Mouse (Mus musculus) embryonic facial prominence, embryonic 11.5 days (tissue): Measurements from ENCODE around the gene Hoxb2. TPM values are rescaled to one million over a fixed set of nuclear protein-coding genes. Genes with fewer than 3 reads are reported as not detected.

ENCODE experiments used
- ATAC-seq: fragments of 200-750 bp; cut with Nextera tagmentation; replicated peaks from 2 replicates; pipeline ENCODE4 v1.8.0; 2017; ENCODE audit warnings: low read depth; ENCODE audit not compliant: insufficient number of reproducible peaks, low FRiP score, low TSS enrichment
- DNase-seq: peaks from one replicate; pipeline ENCODE4 v3.0.0-alpha.2; 2015; ENCODE audit warnings: low spot score
- H3K27ac ChIP-seq: fragments of 300-500 bp; sonication (generic); replicated peaks from 2 replicates; pipeline ENCODE4 v1.5.1; 2014; ENCODE audit warnings: mild to moderate bottlenecking, low read depth, low read length, control low read depth
- H3K27me3 ChIP-seq: fragments of 300-500 bp; sonication (generic); 2 replicates; pipeline ENCODE4 v1.6.1; 2014; ENCODE audit warnings: mild to moderate bottlenecking, low read length, moderate library complexity, mixed read lengths; ENCODE audit not compliant: control insufficient read depth, insufficient read depth
- H3K36me3 ChIP-seq: fragments of 300-500 bp; sonication (generic); replicated peaks from 2 replicates; pipeline ENCODE4 v1.6.1; 2014; ENCODE audit warnings: low read depth, mild to moderate bottlenecking, low read length, moderate library complexity, mixed read lengths; ENCODE audit not compliant: control insufficient read depth, insufficient read depth
- H3K4me1 ChIP-seq: fragments of 300-500 bp; sonication (generic); 2 replicates; pipeline ENCODE4 v1.6.1; 2014; ENCODE audit warnings: low read length, mixed read lengths; ENCODE audit not compliant: control insufficient read depth, insufficient read depth
- H3K4me2 ChIP-seq: fragments of 300-500 bp; sonication (generic); 2 replicates; pipeline ENCODE4 v1.6.1; 2014; ENCODE audit warnings: low read depth, mild to moderate bottlenecking, control low read depth, low read length, moderate library complexity
- H3K4me3 ChIP-seq: fragments of 300-500 bp; sonication (generic); 2 replicates; pipeline ENCODE4 v1.5.1; 2014; ENCODE audit warnings: low read depth, low read length, control low read depth
- H3K9ac ChIP-seq: fragments of 300-500 bp; sonication (generic); replicated peaks from 2 replicates; pipeline ENCODE4 v1.6.1; 2014; ENCODE audit warnings: mild to moderate bottlenecking, control low read depth, low read length
- H3K9me3 ChIP-seq: fragments of 300-500 bp; sonication (generic); replicated peaks from 2 replicates; pipeline ENCODE4 v1.6.1; 2016; ENCODE audit warnings: mild to moderate bottlenecking, low read length, inconsistent platforms, mixed read lengths; ENCODE audit not compliant: control insufficient read depth
- WGBS: fragments of 180-500 bp; shearing (Covaris S2); extraction: QIAGEN DNeasy Blood & Tissue Kit; methylation state at CpG from one replicate; pipeline ENCODE4 v1.1.7; 2014; 5-methylcytosine and 5-hydroxymethylcytosine counted together
- polyA plus RNA-seq: library from polyadenylated mRNA; unstranded; fragments of >200 nt; fragmentation: Nextera tagmentation; extraction: Ambion mirVana; gene quantifications from 2 replicates; pipeline ENCODE4 v1.2.1, GENCODE M21; 2014

The Hoxb2 gene
- polyA plus RNA-seq = 6.3 and 8.4 TPM in 2 replicates

- Histone ChIP-seq H3K27me3 (peaks cover 84% of the 10 kb centered on the region), H3K4me2 (no peak within 1 kb of the TSS), H3K9ac (no peak within 1 kb of the TSS), H3K4me3 (no peak within 1 kb of the TSS), H3K36me3 (no peaks in the 10 kb centered on the region), H3K27ac (no peak within 1 kb of the TSS; the same call in 1 of the 2 replicates), H3K9me3 (no peaks in the 10 kb centered on the region), H3K4me1 (no peaks in the 10 kb centered on the region)
- 8% methylated on average over 2 of the region's 2 CpGs for WGBS
- DNase-seq (no peak), ATAC-seq (no peak)
Observed at GRCm38 (mm10) chr11:96350341-96350624, at the start of gene Hoxb2. Gene Hoxb2 (plus strand): TSS chr11:96350525.

DNA sequence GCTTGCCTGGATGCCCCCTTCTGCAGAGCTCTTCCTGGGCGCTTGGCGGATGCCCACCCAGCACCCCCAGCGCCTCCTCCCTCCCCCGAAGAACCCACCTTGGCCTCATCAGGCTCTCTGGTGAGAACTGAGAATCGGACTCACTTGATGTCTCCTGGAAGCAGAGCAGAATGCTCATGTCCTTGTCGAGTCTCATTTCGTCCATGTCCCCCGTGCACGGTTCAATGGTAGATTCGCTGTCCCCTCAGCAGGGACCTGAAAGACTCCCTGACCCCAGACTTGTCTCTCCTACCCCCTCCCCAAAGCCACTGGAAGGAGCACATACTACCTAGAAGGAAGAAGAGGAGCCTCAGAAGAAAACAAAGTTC is 49.3 kb upstream of the Hoxb2 start:
- no peak overlapping the region for H3K9ac ChIP-seq
- DNase-seq = no peak
- H3K4me1 ChIP-seq = no peaks in the 10 kb centered on the region; the same call in 1 of the 2 replicates
- no peaks in the 10 kb centered on the region for H3K9me3 ChIP-seq
- no peak for ATAC-seq
- H3K4me2 ChIP-seq = no peak overlapping the region
- no peaks in the 10 kb centered on the region for H3K36me3 ChIP-seq
- no peak overlapping the region for H3K27ac ChIP-seq
- WGBS = 3% methylated on average over 10 of the region's 10 CpGs
- H3K27me3 ChIP-seq = peaks cover 96% of the 10 kb centered on the region
- H3K4me3 ChIP-seq = no peak overlapping the region

- H3K4me2 ChIP-seq = no peak overlapping the region
- H3K27ac ChIP-seq = no peak overlapping the region
- no peaks in the 10 kb centered on the region; the same call in 1 of the 2 replicates for H3K4me1 ChIP-seq
- H3K9me3 ChIP-seq = no peaks in the 10 kb centered on the region
- H3K27me3 ChIP-seq = peaks cover 96% of the 10 kb centered on the region
- H3K9ac ChIP-seq = no peak overlapping the region
- no peak for ATAC-seq
- no peak overlapping the region for H3K4me3 ChIP-seq
- no peak for DNase-seq
- WGBS = 2% methylated on average over 15 of the region's 15 CpGs
- H3K36me3 ChIP-seq = no peaks in the 10 kb centered on the region
Observed at GRCm38 (mm10) chr11:96301837-96302236, 48.5 kb upstream of the Hoxb2 start.

- Histone ChIP-seq H3K4me1 (no peaks in the 10 kb centered on the region; the same call in 1 of the 2 replicates), H3K9ac (no peak overlapping the region), H3K9me3 (no peaks in the 10 kb centered on the region), H3K27me3 (peaks cover 96% of the 10 kb centered on the region), H3K4me2 (no peak overlapping the region), H3K27ac (no peak overlapping the region), H3K4me3 (no peak overlapping the region), H3K36me3 (no peaks in the 10 kb centered on the region)
- 3% methylated on average over 23 of the region's 23 CpGs for WGBS
- DNase-seq = no peak
- ATAC-seq = no peak
Observed at GRCm38 (mm10) chr11:96302381-96303150, 47.8 kb upstream of the Hoxb2 start.

GRCm38 (mm10) chr11:96303151-96304099 is 46.9 kb upstream of the Hoxb2 start, which contains the start of gene Hoxb5:
Gene Hoxb5 (plus strand): TSS chr11:96303336.
- H3K27ac ChIP-seq = no peak within 1 kb of the TSS
- peak; percentile 82 for DNase-seq
- H3K9ac ChIP-seq = no peak within 1 kb of the TSS
- no peaks in the 10 kb centered on the region; the same call in 1 of the 2 replicates for H3K4me1 ChIP-seq
- ATAC-seq = no peak
- H3K9me3 ChIP-seq = no peaks in the 10 kb centered on the region
- H3K4me2 ChIP-seq = peak within 1 kb of the TSS; percentile 21; the same call in 1 of the 2 replicates
- under 1% methylated on average over 69 of the region's 69 CpGs for WGBS
- H3K36me3 ChIP-seq = no peaks in the 10 kb centered on the region
- no peak within 1 kb of the TSS for H3K4me3 ChIP-seq
- peaks cover 96% of the 10 kb centered on the region for H3K27me3 ChIP-seq

DNA sequence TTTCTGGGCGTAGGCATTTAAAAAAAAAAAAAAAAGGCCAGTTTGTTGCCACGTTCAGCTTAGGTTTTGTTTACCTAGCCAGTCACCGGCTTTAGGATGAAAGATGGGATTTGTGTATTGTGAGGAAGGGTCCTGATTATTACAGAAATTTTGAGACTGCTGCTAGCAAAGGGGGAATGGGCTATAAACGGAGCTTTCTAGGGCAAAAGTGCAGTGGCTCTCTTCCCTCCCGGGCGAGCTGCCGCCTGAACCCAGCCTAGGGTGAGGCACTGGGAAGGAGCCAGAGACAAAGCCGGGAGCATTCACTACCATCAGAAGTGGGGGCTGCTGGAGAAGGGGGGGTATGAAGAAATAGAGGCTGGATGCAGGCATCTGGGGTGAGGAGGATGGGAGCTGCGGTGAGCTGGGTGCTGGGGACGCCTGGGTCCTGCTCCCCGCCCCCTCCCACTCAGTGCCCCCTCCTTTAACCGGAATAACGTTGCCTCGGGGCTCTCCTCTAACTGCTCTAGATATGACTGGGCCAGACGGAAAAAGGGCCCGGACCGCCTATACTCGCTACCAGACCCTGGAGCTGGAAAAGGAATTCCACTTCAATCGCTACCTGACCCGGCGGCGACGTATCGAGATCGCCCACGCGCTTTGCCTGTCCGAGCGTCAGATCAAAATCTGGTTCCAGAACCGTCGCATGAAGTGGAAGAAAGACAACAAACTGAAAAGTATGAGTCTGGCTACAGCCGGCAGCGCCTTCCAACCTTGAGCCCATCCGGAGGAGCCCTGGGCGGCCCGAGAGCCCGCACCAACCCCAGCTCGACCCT is 45.7 kb upstream of the Hoxb2 start:
- H3K27ac ChIP-seq = no peak overlapping the region
- DNase-seq (no peak), ATAC-seq (no peak)
- H3K4me2 ChIP-seq = no peak overlapping the region
- H3K36me3 ChIP-seq = no peaks in the 10 kb centered on the region
- 1% methylated on average over 38 of the region's 38 CpGs for WGBS
- no peak overlapping the region for H3K9ac ChIP-seq
- no peaks in the 10 kb centered on the region; the same call in 1 of the 2 replicates for H3K4me1 ChIP-seq
- no peaks in the 10 kb centered on the region for H3K9me3 ChIP-seq
- peaks cover 98% of the 10 kb centered on the region for H3K27me3 ChIP-seq
- no peak overlapping the region for H3K4me3 ChIP-seq

DNA sequence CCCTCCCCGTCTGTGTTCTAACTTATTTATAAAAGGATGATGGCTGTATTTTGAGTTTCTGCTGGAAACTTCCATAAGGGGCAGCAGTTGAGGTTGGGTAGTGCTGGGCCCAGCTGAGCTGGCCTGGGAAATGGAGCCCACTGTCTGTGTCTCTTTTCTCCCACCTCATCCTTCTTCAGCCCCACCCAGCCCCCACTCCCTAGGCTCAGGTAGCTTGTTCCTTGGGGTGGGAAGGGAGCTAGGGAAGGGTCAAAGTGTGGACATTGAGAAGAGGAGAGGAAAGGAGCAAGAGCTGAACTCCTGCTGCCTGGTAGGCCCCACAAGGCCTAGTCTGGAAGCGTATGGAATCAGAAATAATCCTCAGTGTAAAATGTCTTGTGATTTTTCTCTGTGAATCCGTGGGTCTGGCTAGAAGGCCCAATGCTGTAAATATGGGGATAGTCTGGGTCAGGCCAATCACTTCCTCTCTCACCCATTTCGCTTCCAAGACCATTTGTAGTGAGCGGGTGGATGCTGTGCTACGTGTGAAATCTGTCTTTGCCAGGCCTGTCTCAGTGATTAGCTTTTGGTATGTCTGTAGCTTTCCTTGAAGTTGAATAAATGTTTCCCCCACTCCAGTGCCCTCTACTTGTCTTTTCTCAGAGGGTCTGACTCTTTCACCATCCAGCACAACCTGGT is 44.7 kb upstream of the Hoxb2 start:
- H3K4me2 ChIP-seq = no peak overlapping the region
- H3K4me1 ChIP-seq = no peaks in the 10 kb centered on the region; the same call in 1 of the 2 replicates
- DNase-seq (no peak), ATAC-seq (no peak)
- WGBS = 17% methylated on average over 6 of the region's 6 CpGs
- H3K4me3 ChIP-seq = no peak overlapping the region
- H3K27me3 ChIP-seq = peaks cover 98% of the 10 kb centered on the region
- no peaks in the 10 kb centered on the region for H3K9me3 ChIP-seq
- H3K9ac ChIP-seq = no peak overlapping the region
- no peak overlapping the region for H3K27ac ChIP-seq
- H3K36me3 ChIP-seq = no peaks in the 10 kb centered on the region
